Mouse (Mus musculus): Measurements from ENCODE around the gene Dmgdh.

- TF ChIP-seq GATA1 (IDR thresholded peaks at IDR 0.05; ENCODE audit: borderline replicate concordance, low read length) (no peak), FLI1 (IDR thresholded peaks at IDR 0.05; ENCODE audit: low read length) (no peak)
Measured at GRCm38 (mm10) chr13:93698866-93699265, 24.6 kb downstream of the Dmgdh start.
